ENCODE assay signal across 17 mouse cellular contexts in genomic region chr13:13471334-13471757, GRCm38 (mm10). TPM values are rescaled to one million over a fixed set of nuclear protein-coding genes. Genes with fewer than 3 reads are reported as not detected.
DNase-seq lines count a peak whose midpoint lies in the region; ATAC-seq and TF ChIP-seq lines count a peak whose summit lies in the region.
"Had no signal": no experiment of that assay in that cellular context is flagged by ENCODE, and none has a peak within 500 bp of the region (broad histone marks: within the 10 kb centered on the region; RNA-seq: fewer than 3 reads in every experiment).

No protein-coding gene starts in this region.

- TF ChIP-seq EP300 in stomach, postnatal 0 days (optimal IDR thresholded peaks at IDR 0.05) = no peak

- no peaks in the 10 kb centered on the region for H3K27me3 ChIP-seq in lung, embryonic 16.5 days (ENCODE audit: control insufficient read depth, insufficient read depth, low read depth, low read length)
- H3K27me3 ChIP-seq in stomach, postnatal 0 days (ENCODE audit: control insufficient read depth, insufficient read depth, low read length) = no peaks in the 10 kb centered on the region
- H3K27me3 ChIP-seq: midbrain, embryonic 12.5 days; neural tube, embryonic 13.5 days had no signal

- no peak overlapping the region for H3K9ac ChIP-seq in lung, embryonic 16.5 days (ENCODE audit: low read length)
- H3K9ac ChIP-seq in stomach, postnatal 0 days (ENCODE audit: low read length) = no peak overlapping the region
- H3K9ac ChIP-seq: midbrain, embryonic 12.5 days; neural tube, embryonic 13.5 days had no signal

- 35% methylated on average over 3 of the region's 3 CpGs for WGBS in lung, embryonic 16.5 days
- 41% methylated on average over 3 of the region's 3 CpGs for WGBS in stomach, postnatal 0 days

- H3K36me3 ChIP-seq in lung, embryonic 16.5 days (ENCODE audit: control insufficient read depth, insufficient read depth, low read length) = peaks cover 20% of the 10 kb centered on the region
- peaks cover 5% of the 10 kb centered on the region for H3K36me3 ChIP-seq in stomach, postnatal 0 days (ENCODE audit: control insufficient read depth, insufficient read depth, low read length)
- H3K36me3 ChIP-seq: hindbrain, embryonic 10.5 days; midbrain, embryonic 12.5 days; neural tube, embryonic 13.5 days had no signal

- no peaks in the 10 kb centered on the region for H3K9me3 ChIP-seq in lung, embryonic 16.5 days (ENCODE audit: control insufficient read depth, low read length)
- no peaks in the 10 kb centered on the region for H3K9me3 ChIP-seq in stomach, postnatal 0 days (ENCODE audit: control insufficient read depth, low read length)
- H3K9me3 ChIP-seq: heart, embryonic 10.5 days; hindbrain, embryonic 10.5 days; midbrain, embryonic 12.5 days; neural tube, embryonic 13.5 days had no signal

- H3K4me2 ChIP-seq in lung, embryonic 16.5 days (ENCODE audit: low read depth, low read length) = no peak overlapping the region
- no peak overlapping the region for H3K4me2 ChIP-seq in stomach, postnatal 0 days (replicated peaks; ENCODE audit: low read depth)
- H3K4me2 ChIP-seq: midbrain, embryonic 12.5 days; neural tube, embryonic 13.5 days had no signal

- peak; percentile 24 for DNase-seq in kidney, adult 9 months
- DNase-seq in kidney, adult 18-20 months = no peak
- no peak for DNase-seq in lung, postnatal 4 days
- DNase-seq in NIH3T3 (ENCODE audit: low read depth) = peak; percentile 33
- DNase-seq in stomach, postnatal 0 days (ENCODE audit: low spot score) = no peak
- DNase-seq: adrenal gland, postnatal 36 days; cerebellum, adult 2 months; right cerebral cortex, adult 18-20 months; thymus, postnatal 25 days had no signal

- no peak overlapping the region for H3K4me3 ChIP-seq in lung, embryonic 16.5 days (ENCODE audit: low read length)
- H3K4me3 ChIP-seq in stomach, postnatal 0 days (ENCODE audit: low read depth, low read length) = no peak overlapping the region
- H3K4me3 ChIP-seq: heart, embryonic 10.5 days; hindbrain, embryonic 10.5 days; midbrain, embryonic 12.5 days; neural tube, embryonic 13.5 days had no signal

- TF ChIP-seq CTCF in stomach, postnatal 0 days (IDR thresholded peaks at IDR 0.05; ENCODE audit: low read depth) = no peak

- peak; percentile 79 for ATAC-seq in lung, embryonic 16.5 days (ENCODE audit: low read depth)
- peak; percentile 29; the same call in 1 of the 2 replicates for ATAC-seq in stomach, postnatal 0 days (ENCODE audit: low FRiP score, low TSS enrichment)
- no peak for ATAC-seq in inflammation-experienced regulatory T-cells, adult 6 months
- no peak for ATAC-seq in megakaryocyte, adult 5-6 weeks (ENCODE audit: poor library complexity, severe bottlenecking)
- ATAC-seq: activated CD4-positive, CD25-positive, alpha-beta regulatory T cell, adult 4 months had no signal

- H3K4me1 ChIP-seq in lung, embryonic 16.5 days (replicated peaks; ENCODE audit: control insufficient read depth, insufficient read depth, low read length) = no peaks in the 10 kb centered on the region
- H3K4me1 ChIP-seq in stomach, postnatal 0 days (replicated peaks; ENCODE audit: control insufficient read depth, insufficient read depth) = no peaks in the 10 kb centered on the region
- H3K4me1 ChIP-seq: heart, embryonic 10.5 days; hindbrain, embryonic 10.5 days; midbrain, embryonic 12.5 days; neural tube, embryonic 13.5 days had no signal

- H3K27ac ChIP-seq in lung, embryonic 16.5 days (ENCODE audit: low read length) = no peak overlapping the region
- H3K27ac ChIP-seq in stomach, postnatal 0 days (replicated peaks) = no peak overlapping the region
- H3K27ac ChIP-seq: heart, embryonic 10.5 days; hindbrain, embryonic 10.5 days; midbrain, embryonic 12.5 days; neural tube, embryonic 13.5 days had no signal

RNA-seq across cellular contexts. Expression of gene Nid1, which starts 34.0 kb away (rescaled TPM):
- 165 and 167 TPM in 2 replicates for polyA plus RNA-seq in lung, embryonic 16.5 days (2015; fragmentation: Nextera tagmentation; extraction: Ambion mirVana)
- polyA plus RNA-seq in stomach, postnatal 0 days (2015; fragmentation: Nextera tagmentation; extraction: Ambion mirVana) = 36.2 and 42.6 TPM in 2 replicates
- polyA plus RNA-seq in inflammation-experienced regulatory T-cells, adult 6 months (2017; shearing (Covaris generic)) = under 1 TPM in 1 of 3 experiments, not detected in 2; 0.13 TPM
- 0.11 TPM in 1 of 2 replicates, not detected in the other for total RNA-seq in megakaryocyte, adult 5-6 weeks (2015)
- 0.16 TPM in 1 of 2 replicates, not detected in the other for total RNA-seq in megakaryocyte, adult 5-6 weeks (2017)
- polyA plus RNA-seq: activated CD4-positive, CD25-positive, alpha-beta regulatory T cell, adult 4 months had no signal

Comparison
In these comparisons a context has a peak if more than half of its experiments do, and no peak if none do; other contexts are left out.
1. DNase-seq: peak in kidney, adult 9 months (single experiment) and NIH3T3 (single experiment); none in kidney, adult 18-20 months (single experiment), lung, postnatal 4 days (0 of 2) and stomach, postnatal 0 days (single experiment).
2. ATAC-seq: peak in lung, embryonic 16.5 days (single experiment) and stomach, postnatal 0 days (single experiment); none in inflammation-experienced regulatory T-cells, adult 6 months (single experiment) and megakaryocyte, adult 5-6 weeks (single experiment).
3. RNA of gene Nid1, which starts 34.0 kb away (polyA plus RNA-seq): 165 to 167 TPM in lung, embryonic 16.5 days and 36.2 to 42.6 TPM in stomach, postnatal 0 days; 0.13 TPM in inflammation-experienced regulatory T-cells, adult 6 months; every median in the first group is over 10 times any median in the second.